Mouse (Mus musculus) small intestine, adult 2 months (tissue): ENCODE measurements around the gene Rmnd5a. TPM values are rescaled to one million over a fixed set of nuclear protein-coding genes. Genes with fewer than 3 reads are reported as not detected.
"Not testable (repeated sequence)": the region's sequence is repeated elsewhere in the genome, so short reads cannot be mapped to it uniquely, and the experiment has no call there.

Source experiments
- H3K27ac ChIP-seq: fragments of 200-500 bp; 2 replicates; pipeline ENCODE4 v1.5.1; 2012; ENCODE audit warnings: low read depth, low read length, control low read depth, inconsistent platforms; ENCODE audit not compliant: insufficient read depth
- H3K27me3 ChIP-seq: fragments of 200-500 bp; 2 replicates; pipeline ENCODE4 v1.6.1; 2012; ENCODE audit warnings: mild to moderate bottlenecking, moderate library complexity, low read length, inconsistent platforms; ENCODE audit not compliant: control insufficient read depth, insufficient read depth
- H3K36me3 ChIP-seq: fragments of 200-500 bp; 2 replicates; pipeline ENCODE4 v1.6.1; 2012; ENCODE audit warnings: mild to moderate bottlenecking, low read length, control low read depth, inconsistent platforms; ENCODE audit not compliant: control insufficient read depth, insufficient read depth
- H3K4me1 ChIP-seq: fragments of 200-500 bp; 2 replicates; pipeline ENCODE4 v1.6.1; 2012; ENCODE audit warnings: low read length, inconsistent platforms, mixed read lengths; ENCODE audit not compliant: control insufficient read depth, insufficient read depth, insufficient read length
- H3K4me3 ChIP-seq: fragments of 200-500 bp; 2 replicates; pipeline ENCODE4 v1.5.1; 2012; ENCODE audit warnings: low read depth, mild to moderate bottlenecking, control low read depth, inconsistent platforms, low read length, moderate library complexity
- CTCF ChIP-seq: fragments of 200-500 bp; IDR thresholded peaks from 2 replicates; pipeline ENCODE4 v1.5.1; 2012; ENCODE audit warnings: low read depth, mild to moderate bottlenecking, control low read depth, inconsistent platforms, low read length, moderate library complexity, mixed read lengths; ENCODE audit not compliant: insufficient replicate concordance, insufficient read length; ENCODE audit errors: extremely low read depth
- POLR2A ChIP-seq: fragments of 200-500 bp; IDR thresholded peaks from 2 replicates; pipeline ENCODE4 v1.6.1; 2012; ENCODE audit warnings: low read depth, mild to moderate bottlenecking, control low read depth, inconsistent platforms, low read length, moderate library complexity
- WGBS: fragments of 180-500 bp; shearing (Covaris S2); methylation state at CpG from one replicate; pipeline ENCODE4 v1.1.7; 2018; 5-methylcytosine and 5-hydroxymethylcytosine counted together
- polyA plus RNA-seq: library from polyadenylated mRNA; depleted of rRNA; stranded (reverse); fragments of >200 nt; gene quantifications from 2 replicates; pipeline ENCODE4 v1.2.3, GENCODE M21; 2012; rRNA removed

Gene Rmnd5a
- 4.9 and 12.5 TPM in 2 replicates for polyA plus RNA-seq

DNA sequence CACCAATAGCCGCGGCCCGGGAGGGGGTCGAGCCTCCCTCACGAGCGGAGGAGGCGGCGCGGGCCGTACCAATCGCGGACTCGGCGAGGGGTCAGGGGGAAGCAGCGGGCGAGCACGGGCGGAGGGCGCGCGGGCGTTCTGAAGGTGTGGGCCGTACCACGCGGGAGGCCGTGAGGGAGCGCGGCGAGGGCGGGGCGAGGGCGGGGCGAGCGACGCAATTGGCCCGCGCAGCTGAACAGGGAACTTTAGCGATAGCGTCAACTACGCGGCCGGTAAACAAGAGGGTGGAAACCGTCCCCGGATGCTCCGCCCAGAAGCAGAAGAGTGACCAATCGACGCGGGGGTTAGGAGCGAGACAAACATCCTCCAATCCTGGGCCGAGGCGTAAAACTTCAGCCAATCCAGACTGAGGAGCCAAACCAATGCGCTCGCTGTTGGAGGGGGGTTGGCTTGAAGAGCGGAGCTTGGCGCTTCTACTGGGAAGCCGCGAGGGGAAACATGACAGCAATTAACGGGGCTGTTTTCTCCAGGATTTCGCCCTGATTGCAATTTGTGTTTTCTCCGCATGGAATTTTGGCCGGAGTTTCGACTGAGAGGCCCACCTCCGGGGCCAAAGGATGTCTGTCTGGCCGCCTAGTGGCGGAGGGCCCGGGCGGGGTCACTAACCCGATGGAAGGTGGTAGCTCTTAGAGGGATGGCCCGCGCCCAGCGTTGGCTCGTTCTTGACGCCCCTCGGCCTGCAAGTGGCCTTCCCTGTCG is at the start of gene Rmnd5a:
Gene Rmnd5a, minus strand, starts transcription at position 146 of the 759 bp plus-strand sequence.
- peak within 1 kb of the TSS; percentile 96 for H3K4me3 ChIP-seq
- H3K36me3 ChIP-seq = no peaks in the 10 kb centered on the region
- TF ChIP-seq POLR2A (peak; percentile 41; the same call in 1 of the 2 replicates), CTCF (peak; percentile 90)
- H3K27ac ChIP-seq = peak within 1 kb of the TSS; percentile 91
- no peaks in the 10 kb centered on the region for H3K27me3 ChIP-seq
- WGBS = under 1% methylated on average over 75 of the region's 75 CpGs
- peaks cover 9% of the 10 kb centered on the region for H3K4me1 ChIP-seq

DNA sequence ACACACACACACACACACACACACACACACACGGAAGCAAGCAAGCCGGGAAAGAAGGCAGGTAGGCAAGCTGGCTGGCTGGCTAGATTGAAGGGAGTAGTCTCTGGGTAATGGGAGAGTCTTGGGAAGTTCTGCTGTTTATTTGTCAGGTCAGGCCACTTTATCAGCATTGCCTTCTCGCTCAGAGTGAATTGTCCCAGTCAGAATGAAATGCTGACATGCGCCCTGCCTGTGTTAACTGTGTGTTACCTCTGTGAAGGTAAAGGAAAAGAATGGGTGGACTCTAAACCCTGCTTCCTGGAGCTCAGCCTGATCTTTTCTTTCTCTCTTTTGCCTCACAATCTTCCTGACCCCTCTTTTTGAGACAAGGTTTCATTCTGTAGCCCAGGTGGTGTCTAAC is 47.5 kb upstream of the Rmnd5a start:
- TF ChIP-seq POLR2A = no peak
- TF ChIP-seq CTCF = no peak

DNA sequence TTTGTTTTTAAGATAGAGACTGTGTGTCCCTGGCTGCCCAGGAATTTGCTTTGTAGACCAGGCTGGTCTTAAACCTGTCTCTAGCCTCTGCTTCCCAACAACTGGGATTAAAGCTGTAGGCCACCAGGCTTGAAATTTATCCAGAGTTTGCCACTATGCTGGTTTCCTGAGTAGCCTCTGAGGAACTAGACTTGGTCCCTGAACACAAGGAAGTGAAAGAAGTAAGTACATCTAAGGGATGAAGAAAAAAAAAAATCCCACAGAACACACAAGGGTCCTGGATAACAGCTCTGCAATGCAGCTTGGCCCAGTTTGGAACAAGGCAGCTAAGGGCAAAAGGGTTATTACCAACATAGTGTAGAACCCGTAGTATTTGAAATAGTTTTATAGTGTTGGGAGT is 46.4 kb upstream of the Rmnd5a start:
- Histone ChIP-seq H3K27ac (no peak overlapping the region), H3K4me3 (no peak overlapping the region), H3K4me1 (peaks cover 5% of the 10 kb centered on the region; the same call in 1 of the 2 replicates), H3K27me3 (no peaks in the 10 kb centered on the region), H3K36me3 (no peaks in the 10 kb centered on the region)
- 67% methylated on average over 1 of the region's 1 CpGs for WGBS
- TF ChIP-seq CTCF (no peak), POLR2A (no peak)

More for the DNA sequence above, 47.5 kb upstream of the Rmnd5a start:
- Histone ChIP-seq H3K27ac (peak overlapping the region; percentile 89), H3K4me3 (no peak overlapping the region), H3K4me1 (peaks cover 10% of the 10 kb centered on the region; the same call in 1 of the 2 replicates), H3K36me3 (no peaks in the 10 kb centered on the region), H3K27me3 (no peaks in the 10 kb centered on the region)
- WGBS = 20% methylated on average over 4 of the region's 4 CpGs

DNA sequence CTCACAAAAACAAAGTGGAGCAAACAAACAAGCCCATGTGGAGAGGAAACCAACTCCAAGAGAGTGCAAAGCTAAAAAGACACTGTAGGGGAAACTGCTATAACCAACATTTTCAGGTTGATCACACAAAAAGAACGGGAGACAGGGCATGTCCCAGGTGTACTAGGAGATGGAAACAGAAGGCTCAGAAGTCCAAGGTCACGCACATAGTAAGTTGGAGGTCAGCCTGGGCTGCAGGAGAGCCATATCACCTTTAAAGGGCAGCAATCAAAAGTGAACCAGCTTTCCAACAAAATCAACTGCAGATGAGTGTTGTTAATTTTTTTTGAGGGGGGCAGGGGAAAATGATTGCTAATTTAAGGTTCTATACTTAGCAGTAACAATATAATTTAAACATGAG is 45.8 kb upstream of the Rmnd5a start:
- Histone ChIP-seq H3K27ac (no peak overlapping the region), H3K4me3 (no peak overlapping the region), H3K4me1 (peaks cover 5% of the 10 kb centered on the region; the same call in 1 of the 2 replicates), H3K36me3 (no peaks in the 10 kb centered on the region), H3K27me3 (no peaks in the 10 kb centered on the region)
- 41% methylated on average over 2 of the region's 2 CpGs for WGBS
- TF ChIP-seq POLR2A = no peak
- no peak for TF ChIP-seq CTCF

DNA sequence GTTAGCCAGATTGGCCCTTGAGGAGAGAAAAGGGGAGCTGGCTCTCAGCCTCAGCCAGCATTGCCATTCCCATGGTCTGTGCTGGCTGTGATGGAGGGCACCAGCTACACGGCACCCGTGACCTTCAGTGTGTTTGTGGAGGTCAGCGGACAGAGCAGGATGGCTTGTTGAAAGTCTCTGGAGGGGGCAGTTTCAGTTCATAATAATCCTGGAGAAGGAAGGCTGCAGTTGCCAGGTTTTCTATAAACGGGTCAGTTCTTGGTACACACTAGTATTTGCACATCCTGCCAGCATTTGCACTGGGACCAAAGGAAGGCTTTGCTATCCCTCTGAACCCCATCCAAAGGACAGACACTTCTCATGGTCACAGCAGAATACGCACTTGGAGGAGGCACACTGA is 44.8 kb upstream of the Rmnd5a start:
- Histone ChIP-seq H3K27me3 (no peaks in the 10 kb centered on the region), H3K27ac (no peak overlapping the region), H3K4me1 (peaks cover 4% of the 10 kb centered on the region; the same call in 1 of the 2 replicates), H3K36me3 (no peaks in the 10 kb centered on the region), H3K4me3 (no peak overlapping the region)
- TF ChIP-seq CTCF (no peak), POLR2A (no peak)
- 80% methylated on average over 5 of the region's 5 CpGs for WGBS

DNA sequence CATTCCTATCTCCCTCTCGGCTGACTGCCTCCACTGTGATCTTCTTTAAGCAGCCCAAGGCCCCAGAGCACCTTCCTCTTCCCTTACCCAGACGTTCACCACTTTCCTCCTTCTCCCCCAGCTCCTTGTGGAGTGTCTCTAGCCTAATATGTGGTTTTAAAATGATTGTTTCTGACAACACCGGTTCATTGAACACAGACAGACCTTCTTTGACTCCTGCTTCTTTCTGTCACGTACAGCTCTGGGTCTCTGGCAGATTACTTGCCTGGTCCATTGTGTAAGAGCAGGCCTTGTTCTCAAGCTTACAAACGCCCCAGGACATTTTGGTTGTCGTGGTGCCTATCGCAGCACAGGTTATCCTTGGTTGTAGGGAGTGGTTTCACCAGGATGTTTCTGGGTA is 40.7 kb upstream of the Rmnd5a start:
- Histone ChIP-seq H3K27me3 (no peaks in the 10 kb centered on the region), H3K4me1 (peaks cover 3% of the 10 kb centered on the region; the same call in 1 of the 2 replicates), H3K4me3 (no peak overlapping the region), H3K36me3 (no peaks in the 10 kb centered on the region), H3K27ac (no peak overlapping the region)
- WGBS = 73% methylated on average over 7 of the region's 7 CpGs
- TF ChIP-seq CTCF = no peak
- no peak for TF ChIP-seq POLR2A

DNA sequence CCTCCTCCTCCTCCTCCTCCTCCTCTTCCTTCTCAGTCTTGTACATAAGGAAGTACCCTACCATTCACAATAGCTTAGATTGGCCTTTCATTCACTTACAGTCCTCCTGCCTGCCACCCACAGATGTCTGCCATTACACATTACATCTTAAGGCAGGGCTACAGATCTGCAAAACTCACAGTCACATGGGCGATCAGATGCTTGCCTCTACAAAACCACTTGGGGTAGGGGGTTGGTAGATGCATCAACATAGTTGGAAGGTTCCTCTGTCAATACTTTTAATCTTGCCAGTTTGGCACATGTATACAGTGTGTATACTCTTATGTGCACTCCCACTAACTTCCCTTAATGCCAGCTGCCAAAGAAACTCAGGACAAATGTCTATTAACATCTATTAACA is 39.7 kb upstream of the Rmnd5a start:
- H3K4me3 ChIP-seq = no peak overlapping the region
- peaks cover 7% of the 10 kb centered on the region; the same call in 1 of the 2 replicates for H3K4me1 ChIP-seq
- H3K27me3 ChIP-seq = no peaks in the 10 kb centered on the region
- TF ChIP-seq CTCF = no peak
- TF ChIP-seq POLR2A = no peak
- WGBS = 49% methylated on average over 1 of the region's 1 CpGs
- H3K27ac ChIP-seq = no peak overlapping the region
- H3K36me3 ChIP-seq = no peaks in the 10 kb centered on the region

DNA sequence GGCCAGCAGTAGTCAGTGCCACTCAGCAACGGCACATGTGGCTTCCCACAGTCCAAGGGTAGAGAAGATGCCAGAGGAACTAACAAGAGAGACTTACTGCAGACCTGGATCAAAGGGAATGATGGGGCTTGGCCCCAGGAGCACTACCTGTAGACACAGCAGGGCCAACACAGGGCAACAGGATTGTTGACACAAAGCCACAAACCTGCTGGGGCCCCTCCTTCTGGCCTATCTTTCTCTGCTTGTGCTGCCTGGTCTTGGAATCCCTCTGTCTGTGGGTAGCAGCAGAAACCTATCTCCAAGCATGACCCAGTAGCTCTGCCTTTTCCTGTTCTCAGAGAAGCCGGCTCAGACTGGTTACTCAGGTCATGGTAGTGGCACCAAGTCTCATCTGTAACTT is 39.2 kb upstream of the Rmnd5a start:
- H3K27me3 ChIP-seq, H3K27ac ChIP-seq, H3K4me1 ChIP-seq, H3K4me3 ChIP-seq, H3K36me3 ChIP-seq: not testable (repeated sequence)
- WGBS = 31% methylated on average over 2 of the region's 2 CpGs

DNA sequence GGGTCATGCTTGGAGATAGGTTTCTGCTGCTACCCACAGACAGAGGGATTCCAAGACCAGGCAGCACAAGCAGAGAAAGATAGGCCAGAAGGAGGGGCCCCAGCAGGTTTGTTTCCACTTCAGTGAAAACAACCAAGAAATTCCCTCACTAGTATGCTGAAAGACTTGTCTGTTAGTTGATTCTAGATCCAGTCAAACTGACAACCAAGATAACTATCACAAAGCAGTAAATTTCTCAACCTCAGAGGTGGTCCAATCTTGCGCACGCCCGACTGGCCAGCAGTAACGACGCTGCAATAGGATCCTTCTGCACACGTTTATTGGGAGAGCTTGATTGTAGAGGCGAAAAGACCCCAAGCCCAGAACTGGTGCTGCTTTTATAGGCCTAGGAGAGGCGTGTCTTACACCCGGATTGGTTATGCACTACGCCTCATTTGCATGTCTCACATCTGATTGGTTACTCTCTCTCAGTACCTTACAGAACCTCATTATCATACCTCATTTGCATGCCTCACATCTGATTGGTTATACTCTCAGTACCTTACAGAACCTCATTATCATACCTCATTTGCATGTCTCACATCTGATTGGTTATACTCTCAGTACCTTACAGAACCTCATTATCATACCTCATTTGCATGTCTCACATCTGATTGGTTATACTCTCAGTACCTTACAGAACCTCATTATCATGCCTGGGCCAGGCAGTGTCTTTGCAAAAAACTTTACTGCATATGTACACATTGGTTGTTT is 38.6 kb upstream of the Rmnd5a start:
- not testable (repeated sequence) for H3K27ac ChIP-seq, H3K4me1 ChIP-seq, H3K27me3 ChIP-seq, H3K4me3 ChIP-seq, H3K36me3 ChIP-seq
- 94% methylated on average over 10 of the region's 10 CpGs for whole genome bisulfite sequencing
